Mouse (Mus musculus): ENCODE data around the gene Adcy10. TPM values are rescaled to one million over a fixed set of nuclear protein-coding genes. Genes with fewer than 3 reads are reported as not detected.

Gene Adcy10
- total RNA-seq (2012; rRNA removed), result 0.11 and 0.22 TPM in 2 replicates

DNA sequence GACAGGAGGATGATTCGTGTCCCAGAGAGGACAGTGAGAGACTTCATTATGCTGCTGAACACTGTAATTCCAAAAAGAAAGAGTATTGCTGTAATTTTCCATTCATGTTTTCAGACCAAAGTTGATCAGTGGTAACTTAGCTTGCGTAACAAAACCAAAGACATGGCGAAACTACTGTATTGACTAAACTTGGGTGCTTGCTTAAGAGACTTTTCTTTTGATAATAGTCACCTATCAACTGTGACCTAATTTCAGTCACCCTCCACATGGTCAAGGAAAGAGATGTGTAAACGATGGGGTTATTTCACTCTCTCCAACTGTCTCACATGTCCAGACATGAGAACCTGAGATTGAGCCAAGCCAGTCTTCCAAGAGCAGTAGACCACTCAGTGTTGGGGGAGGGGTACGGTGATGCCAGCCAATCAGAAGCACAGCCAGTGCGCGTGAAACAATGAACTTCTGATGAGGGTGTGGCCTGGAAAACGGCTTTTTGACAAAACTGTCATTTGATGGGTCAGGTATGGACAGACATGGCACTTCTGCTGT lies at the start of gene Adcy10:
Gene Adcy10, plus strand, starts transcription at position 496 of the 546 bp plus-strand sequence.
- H3K9ac ChIP-seq (ENCODE audit: insufficient read depth, low read depth, low read length, poor library complexity, severe bottlenecking), result no peak within 1 kb of the TSS
- H3K4me1 ChIP-seq (ENCODE audit: control insufficient read depth in 2 of 2, insufficient read depth in 2 of 2, low read length in 2 of 2, poor library complexity in 1 of 2), result no peaks in the 10 kb centered on the region
- no peaks in the 10 kb centered on the region for H3K9me3 ChIP-seq (ENCODE audit: control insufficient read depth, insufficient read depth, low read depth, low read length)
- no peak within 1 kb of the TSS for H3K27ac ChIP-seq (ENCODE audit: insufficient read depth, low read depth, low read length, poor library complexity, severe bottlenecking)
- no peaks in the 10 kb centered on the region for H3K36me3 ChIP-seq (ENCODE audit: control insufficient read depth, insufficient read depth, low read length, poor library complexity, severe bottlenecking)
- in situ Hi-C loops (cut with MboI; ENCODE audit: low sequenced_read_pairs in 2 of 2, unreplicated experiment in 2 of 2), result no loop called here
- TF ChIP-seq HCFC1 (IDR thresholded peaks at IDR 0.05; ENCODE audit: borderline replicate concordance, insufficient read depth, low read length) (no peak), CHD2 (IDR thresholded peaks at IDR 0.05; ENCODE audit: low read depth, low read length) (no peak), ZC3H11A (IDR thresholded peaks at IDR 0.05; ENCODE audit: borderline replicate concordance, low read depth, low read length) (no peak), MAFK (IDR thresholded peaks at IDR 0.05; ENCODE audit: insufficient read depth, low read depth, low read length) (no peak), ZNF384 (IDR thresholded peaks at IDR 0.05; ENCODE audit: low read depth, low read length) (no peak)
- DNase-seq (ENCODE audit: low read depth, low spot score), result no peak
- H3K4me3 ChIP-seq (ENCODE audit: insufficient read depth in 1 of 2, low read depth in 1 of 2, low read length in 2 of 2, poor library complexity in 1 of 2, severe bottlenecking in 1 of 2), result no peak within 1 kb of the TSS

DNA sequence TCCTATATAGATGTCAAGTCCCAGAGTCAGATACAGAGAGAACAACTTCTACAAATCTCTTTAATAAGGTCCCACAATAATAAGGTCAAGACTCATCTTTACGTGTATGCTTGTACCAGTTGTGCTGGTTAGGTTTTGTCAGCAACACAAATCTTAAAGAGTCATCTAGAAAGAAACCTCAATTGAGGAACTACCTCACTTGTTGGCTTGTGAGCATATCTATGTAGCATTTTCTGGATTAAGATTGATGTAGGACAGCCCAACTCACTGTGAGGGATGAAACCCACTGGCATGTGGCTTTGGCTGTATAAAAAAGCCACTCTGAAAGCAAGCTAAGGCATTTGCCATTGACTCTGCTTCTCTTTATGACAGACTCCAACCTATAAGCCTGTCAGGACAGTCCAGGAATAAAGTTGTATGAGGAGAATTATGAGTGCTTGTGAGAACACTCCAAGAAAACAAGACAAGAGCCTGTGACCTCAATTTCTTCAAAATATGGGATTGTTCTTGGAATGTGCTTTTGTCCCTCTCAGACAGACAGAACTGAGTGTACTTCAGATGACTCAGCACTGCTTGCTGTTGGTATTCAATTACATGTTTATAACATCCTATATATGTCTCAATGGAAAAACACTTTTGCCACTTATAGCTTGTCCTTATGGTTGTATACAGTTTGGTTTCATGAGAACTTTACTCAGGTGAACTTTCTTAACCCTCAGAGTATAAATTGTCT lies 46.5 kb upstream of the Adcy10 start:
- Histone ChIP-seq H3K9ac (ENCODE audit: insufficient read depth, low read depth, low read length, poor library complexity, severe bottlenecking) (no peak overlapping the region), H3K4me1 (ENCODE audit: control insufficient read depth in 2 of 2, insufficient read depth in 2 of 2, low read length in 2 of 2, poor library complexity in 1 of 2) (no peaks in the 10 kb centered on the region), H3K4me3 (ENCODE audit: insufficient read depth in 1 of 2, low read depth in 1 of 2, low read length in 2 of 2, poor library complexity in 1 of 2, severe bottlenecking in 1 of 2) (no peak overlapping the region), H3K9me3 (ENCODE audit: control insufficient read depth, insufficient read depth, low read depth, low read length) (no peaks in the 10 kb centered on the region), H3K27ac (ENCODE audit: insufficient read depth, low read depth, low read length, poor library complexity, severe bottlenecking) (no peak overlapping the region), H3K36me3 (ENCODE audit: control insufficient read depth, insufficient read depth, low read length, poor library complexity, severe bottlenecking) (no peaks in the 10 kb centered on the region)
- TF ChIP-seq HCFC1 (IDR thresholded peaks at IDR 0.05; ENCODE audit: borderline replicate concordance, insufficient read depth, low read length) (no peak), CHD2 (IDR thresholded peaks at IDR 0.05; ENCODE audit: low read depth, low read length) (no peak), ZC3H11A (IDR thresholded peaks at IDR 0.05; ENCODE audit: borderline replicate concordance, low read depth, low read length) (no peak), MAFK (IDR thresholded peaks at IDR 0.05; ENCODE audit: insufficient read depth, low read depth, low read length) (0 out of 2 replicates have a peak, but pooled peaks have one; percentile 4), ZNF384 (IDR thresholded peaks at IDR 0.05; ENCODE audit: low read depth, low read length) (no peak)
- DNase-seq (ENCODE audit: low read depth, low spot score), result no peak
- in situ Hi-C loops (cut with MboI; ENCODE audit: low sequenced_read_pairs in 2 of 2, unreplicated experiment in 2 of 2), result no loop called here

DNA sequence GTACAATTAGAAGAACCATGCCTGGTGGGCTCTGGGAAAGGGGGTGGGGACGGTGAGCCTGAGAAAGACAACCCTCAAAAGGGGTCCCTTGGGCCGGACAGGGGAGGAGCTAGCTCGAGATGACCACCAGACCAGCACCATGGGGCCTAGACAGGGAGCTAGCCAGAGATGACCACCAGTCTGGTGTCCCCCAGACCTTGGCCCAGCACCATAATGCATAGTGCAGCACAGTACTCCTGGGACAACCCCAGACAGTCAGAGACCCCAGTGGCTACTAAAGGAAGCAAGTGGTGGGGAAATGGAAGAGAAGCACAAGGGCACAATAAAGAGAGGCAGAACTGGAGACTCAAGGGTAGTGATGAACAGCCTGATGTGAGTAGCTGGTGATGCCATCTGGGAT lies 44.2 kb upstream of the Adcy10 start:
- H3K4me1 ChIP-seq (ENCODE audit: control insufficient read depth in 2 of 2, insufficient read depth in 2 of 2, low read length in 2 of 2, poor library complexity in 1 of 2), result no peaks in the 10 kb centered on the region
- no peak overlapping the region for H3K9ac ChIP-seq (ENCODE audit: insufficient read depth, low read depth, low read length, poor library complexity, severe bottlenecking)
- no peaks in the 10 kb centered on the region for H3K9me3 ChIP-seq (ENCODE audit: control insufficient read depth, insufficient read depth, low read depth, low read length)
- in situ Hi-C loops (cut with MboI; ENCODE audit: low sequenced_read_pairs in 2 of 2, unreplicated experiment in 2 of 2), result no loop called here
- no peak overlapping the region for H3K4me3 ChIP-seq (ENCODE audit: insufficient read depth in 1 of 2, low read depth in 1 of 2, low read length in 2 of 2, poor library complexity in 1 of 2, severe bottlenecking in 1 of 2)
- TF ChIP-seq HCFC1 (IDR thresholded peaks at IDR 0.05; ENCODE audit: borderline replicate concordance, insufficient read depth, low read length) (no peak), ZC3H11A (IDR thresholded peaks at IDR 0.05; ENCODE audit: borderline replicate concordance, low read depth, low read length) (no peak), ZNF384 (IDR thresholded peaks at IDR 0.05; ENCODE audit: low read depth, low read length) (no peak), MAFK (IDR thresholded peaks at IDR 0.05; ENCODE audit: insufficient read depth, low read depth, low read length) (no peak), CHD2 (IDR thresholded peaks at IDR 0.05; ENCODE audit: low read depth, low read length) (no peak)
- no peaks in the 10 kb centered on the region for H3K36me3 ChIP-seq (ENCODE audit: control insufficient read depth, insufficient read depth, low read length, poor library complexity, severe bottlenecking)
- no peak overlapping the region for H3K27ac ChIP-seq (ENCODE audit: insufficient read depth, low read depth, low read length, poor library complexity, severe bottlenecking)
- DNase-seq (ENCODE audit: low read depth, low spot score), result no peak

DNA sequence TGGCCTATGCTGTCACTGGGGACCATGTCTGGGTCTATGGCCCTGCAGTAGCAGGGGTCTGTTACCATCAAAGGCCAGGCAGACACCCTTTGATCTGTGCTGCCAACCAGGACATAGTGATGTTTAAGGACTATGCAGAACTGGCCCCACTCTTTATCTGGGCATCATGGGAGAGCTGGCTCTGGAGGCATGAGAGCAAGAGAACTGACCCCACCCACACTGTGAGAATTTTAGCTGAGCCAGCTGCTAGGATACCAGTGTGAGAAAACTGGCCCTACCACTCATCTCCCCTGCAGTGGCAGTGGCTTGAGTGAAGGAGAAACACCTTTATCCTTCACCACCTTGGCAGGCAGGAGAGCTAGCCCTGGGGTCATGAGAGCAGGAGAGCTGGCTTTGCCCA lies 43.8 kb upstream of the Adcy10 start:
- Histone ChIP-seq H3K4me3 (ENCODE audit: insufficient read depth in 1 of 2, low read depth in 1 of 2, low read length in 2 of 2, poor library complexity in 1 of 2, severe bottlenecking in 1 of 2) (no peak overlapping the region), H3K27ac (ENCODE audit: insufficient read depth, low read depth, low read length, poor library complexity, severe bottlenecking) (no peak overlapping the region), H3K9ac (ENCODE audit: insufficient read depth, low read depth, low read length, poor library complexity, severe bottlenecking) (no peak overlapping the region), H3K4me1 (ENCODE audit: control insufficient read depth in 2 of 2, insufficient read depth in 2 of 2, low read length in 2 of 2, poor library complexity in 1 of 2) (no peaks in the 10 kb centered on the region), H3K9me3 (ENCODE audit: control insufficient read depth, insufficient read depth, low read depth, low read length) (no peaks in the 10 kb centered on the region), H3K36me3 (ENCODE audit: control insufficient read depth, insufficient read depth, low read length, poor library complexity, severe bottlenecking) (no peaks in the 10 kb centered on the region)
- no peak for DNase-seq (ENCODE audit: low read depth, low spot score)
- in situ Hi-C loops (cut with MboI; ENCODE audit: low sequenced_read_pairs in 2 of 2, unreplicated experiment in 2 of 2), result no loop called here
- TF ChIP-seq ZC3H11A (IDR thresholded peaks at IDR 0.05; ENCODE audit: borderline replicate concordance, low read depth, low read length) (no peak), MAFK (IDR thresholded peaks at IDR 0.05; ENCODE audit: insufficient read depth, low read depth, low read length) (no peak), HCFC1 (IDR thresholded peaks at IDR 0.05; ENCODE audit: borderline replicate concordance, insufficient read depth, low read length) (no peak), CHD2 (IDR thresholded peaks at IDR 0.05; ENCODE audit: low read depth, low read length) (no peak), ZNF384 (IDR thresholded peaks at IDR 0.05; ENCODE audit: low read depth, low read length) (no peak)
